Mouse (Mus musculus) hindbrain, embryonic 10.5 days (tissue): ENCODE results near the gene Cipc. TPM values are rescaled to one million over a fixed set of nuclear protein-coding genes. Genes with fewer than 3 reads are reported as not detected.
A peak's percentile ranks its signal among the peaks of the same experiment; 100 is the strongest.

ENCODE experiments used
- DNase-seq: peaks from one replicate; pipeline ENCODE4 v3.0.0-alpha.2; 2017; ENCODE audit warnings: low spot score
- H3K27ac ChIP-seq: fragments of 300-500 bp; sonication (generic); 2 replicates; pipeline ENCODE4 v1.5.1; 2016; ENCODE audit warnings: mild to moderate bottlenecking, moderate library complexity
- H3K27me3 ChIP-seq: fragments of 300-500 bp; sonication (generic); 2 replicates; pipeline ENCODE4 v1.6.1; 2016; ENCODE audit warnings: mild to moderate bottlenecking; ENCODE audit not compliant: poor library complexity, insufficient read depth, severe bottlenecking
- H3K36me3 ChIP-seq: fragments of 300-500 bp; sonication (generic); 2 replicates; pipeline ENCODE4 v1.6.1; 2016; ENCODE audit warnings: mild to moderate bottlenecking, moderate library complexity
- H3K4me1 ChIP-seq: fragments of 300-500 bp; sonication (generic); replicated peaks from 2 replicates; pipeline ENCODE4 v1.6.1; 2016; ENCODE audit warnings: mild to moderate bottlenecking
- H3K4me3 ChIP-seq: fragments of 300-500 bp; sonication (generic); 2 replicates; pipeline ENCODE4 v1.5.1; 2016; ENCODE audit warnings: mild to moderate bottlenecking, moderate library complexity
- H3K9me3 ChIP-seq: fragments of 300-500 bp; sonication (generic); 2 replicates; pipeline ENCODE4 v1.6.1; 2016; ENCODE audit warnings: mild to moderate bottlenecking, moderate library complexity
- WGBS: fragments of 180-500 bp; shearing (Covaris S2); methylation state at CpG from one replicate; pipeline ENCODE4 v1.1.7; 2016; 5-methylcytosine and 5-hydroxymethylcytosine counted together
- polyA plus RNA-seq: library from polyadenylated mRNA; unstranded; fragments of >200 nt; fragmentation: Nextera tagmentation; extraction: Ambion mirVana; gene quantifications from 2 replicates; pipeline ENCODE4 v1.2.1, GENCODE M21; 2016

Gene Cipc
- polyA plus RNA-seq: 33.9 and 35.2 TPM in 2 replicates

DNA sequence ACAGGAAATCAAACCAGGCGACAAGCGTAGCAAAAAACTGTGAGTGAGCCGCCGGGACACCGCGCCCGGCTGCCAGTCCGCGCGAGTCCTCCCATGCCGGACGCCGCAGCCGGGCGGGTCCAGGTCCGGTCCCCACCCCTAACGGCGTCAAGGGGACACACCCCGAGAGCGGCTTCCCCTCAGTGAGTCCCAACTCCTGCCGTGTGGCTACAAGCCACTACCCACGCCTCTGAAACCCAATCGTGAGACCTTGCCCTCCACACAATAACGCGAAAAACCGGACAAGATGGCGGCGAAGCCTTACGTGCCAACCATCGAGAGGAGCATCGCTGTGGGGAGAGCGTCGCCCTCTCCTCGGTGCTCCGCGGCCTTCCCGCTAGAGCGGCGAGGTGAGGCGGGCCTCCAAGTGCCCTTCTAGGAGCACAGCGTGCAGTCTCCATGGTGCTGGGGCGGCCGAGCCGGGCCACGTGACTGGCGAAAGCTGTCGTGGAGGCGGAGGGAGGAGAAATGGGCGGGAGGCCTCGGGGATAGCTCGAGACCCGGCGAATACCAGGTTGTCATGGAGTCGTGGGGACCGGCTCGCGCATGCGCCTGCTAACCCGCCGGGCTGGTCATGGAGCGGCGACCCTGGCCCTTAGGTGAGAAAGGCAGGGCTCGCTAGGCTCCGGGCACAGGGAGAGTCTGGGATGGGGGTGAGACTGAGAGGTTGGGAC, at the start of gene Cipc:
TSS of gene Cipc (plus strand) at position 182 of the 713 bp plus-strand sequence.
- peak within 1 kb of the TSS; percentile 98 for H3K27ac ChIP-seq
- peak; percentile 100 for DNase-seq
- peak within 1 kb of the TSS; percentile 67 for H3K4me3 ChIP-seq
- no peaks in the 10 kb centered on the region for H3K9me3 ChIP-seq
- peaks cover 53% of the 10 kb centered on the region for H3K4me1 ChIP-seq
- H3K36me3 ChIP-seq: 0 out of 2 replicates have a peak, but pooled peaks cover 6% of the 10 kb centered on the region
- H3K27me3 ChIP-seq: no peaks in the 10 kb centered on the region
- under 1% methylated on average over 64 of the region's 64 CpGs for WGBS

DNA sequence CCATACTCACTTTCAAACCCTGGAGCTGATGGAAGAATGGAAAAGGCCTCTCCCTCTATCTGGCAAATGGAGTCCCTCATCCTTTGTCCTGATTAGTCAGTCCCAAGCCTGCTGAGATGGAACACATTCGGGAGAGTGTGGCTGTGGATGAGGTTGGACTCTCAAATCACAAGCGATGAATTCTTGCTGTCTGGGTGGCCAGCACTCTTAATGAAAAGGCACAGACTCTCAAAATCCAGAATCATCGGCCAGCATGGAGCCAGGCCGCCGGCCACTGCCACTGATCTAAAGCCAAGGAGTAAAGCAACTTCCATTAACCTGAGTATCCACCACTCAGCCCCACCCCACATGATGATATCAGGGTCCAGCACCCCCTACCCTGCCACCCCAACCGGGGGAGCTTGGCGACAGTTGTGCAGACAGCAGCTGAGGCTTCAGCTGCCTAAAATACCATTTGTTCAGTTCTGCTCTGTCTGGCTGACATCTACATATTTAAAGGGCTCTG, 49.0 kb upstream of the Cipc start:
- no peaks in the 10 kb centered on the region for H3K27me3 ChIP-seq
- peaks cover 76% of the 10 kb centered on the region for H3K4me1 ChIP-seq
- WGBS: 50% methylated on average over 7 of the region's 7 CpGs
- peak overlapping the region; percentile 94 for H3K27ac ChIP-seq
- no peak for DNase-seq
- no peaks in the 10 kb centered on the region for H3K9me3 ChIP-seq
- no peaks in the 10 kb centered on the region for H3K36me3 ChIP-seq
- H3K4me3 ChIP-seq: no peak overlapping the region

DNA sequence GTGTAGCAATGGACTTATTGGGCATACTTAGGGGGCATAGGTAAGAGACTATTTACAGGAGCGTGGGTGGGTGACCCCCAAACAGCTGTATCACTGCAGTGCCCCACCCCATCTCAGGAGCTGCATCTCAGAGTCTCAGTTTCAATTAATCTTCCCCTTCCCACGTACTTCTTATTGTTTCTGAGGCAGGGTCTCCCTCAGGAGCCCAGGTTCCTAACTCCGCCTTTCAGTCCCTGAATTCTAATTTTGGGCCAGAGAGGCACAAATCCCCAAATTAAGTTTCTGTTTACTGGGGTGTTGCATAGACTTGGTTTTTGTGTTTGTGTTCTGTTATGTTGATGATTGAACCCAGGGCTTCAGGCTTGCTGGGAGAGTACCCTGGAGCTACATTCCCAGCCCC, 48.4 kb upstream of the Cipc start:
- Histone ChIP-seq H3K4me1 (peaks cover 69% of the 10 kb centered on the region), H3K27me3 (no peaks in the 10 kb centered on the region), H3K27ac (peak overlapping the region; percentile 94), H3K36me3 (no peaks in the 10 kb centered on the region), H3K4me3 (no peak overlapping the region), H3K9me3 (no peaks in the 10 kb centered on the region)
- DNase-seq: no peak
- WGBS: 58% methylated on average over 3 of the region's 3 CpGs

DNA sequence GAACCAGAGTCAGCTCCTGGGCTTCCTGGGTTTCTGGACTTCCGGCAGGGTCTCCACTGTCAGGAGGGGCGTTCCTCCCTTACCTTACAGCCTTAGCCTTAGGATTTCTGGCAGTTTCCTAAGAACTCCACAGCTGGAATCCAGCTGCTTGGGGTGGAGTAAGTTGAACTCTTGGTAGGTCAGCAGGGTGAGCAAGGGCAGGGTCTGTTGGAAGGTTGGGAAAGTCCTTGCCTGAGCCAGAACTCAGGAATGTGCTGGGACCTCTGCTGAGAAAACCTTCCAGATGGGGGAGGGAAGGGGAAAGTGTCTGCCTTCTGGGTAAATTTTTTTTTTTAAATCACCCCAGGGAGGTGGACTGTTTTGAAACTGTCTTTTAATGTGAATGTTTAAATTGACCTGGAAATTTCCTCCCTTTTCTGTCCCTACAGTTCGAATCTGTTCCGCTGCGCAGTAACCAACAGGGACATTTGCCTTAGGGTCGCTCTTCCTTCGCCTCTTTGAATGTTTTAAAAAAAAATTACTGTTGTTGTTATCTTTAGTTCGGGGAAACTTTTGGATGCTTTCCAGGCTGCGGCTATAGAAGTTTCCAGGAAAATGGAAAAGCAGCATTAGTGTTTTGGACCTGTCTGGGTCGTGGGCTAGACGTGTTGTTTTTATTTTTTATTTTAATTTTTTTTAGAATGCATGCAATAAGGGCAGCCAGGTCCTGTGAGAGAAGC, 47.2 kb upstream of the Cipc start:
- H3K4me1 ChIP-seq: peaks cover 61% of the 10 kb centered on the region
- DNase-seq: peak; percentile 47
- H3K9me3 ChIP-seq: no peaks in the 10 kb centered on the region
- no peaks in the 10 kb centered on the region for H3K36me3 ChIP-seq
- no peaks in the 10 kb centered on the region for H3K27me3 ChIP-seq
- no peak overlapping the region for H3K4me3 ChIP-seq
- 68% methylated on average over 11 of the region's 11 CpGs for WGBS
- H3K27ac ChIP-seq: peak overlapping the region; percentile 94

DNA sequence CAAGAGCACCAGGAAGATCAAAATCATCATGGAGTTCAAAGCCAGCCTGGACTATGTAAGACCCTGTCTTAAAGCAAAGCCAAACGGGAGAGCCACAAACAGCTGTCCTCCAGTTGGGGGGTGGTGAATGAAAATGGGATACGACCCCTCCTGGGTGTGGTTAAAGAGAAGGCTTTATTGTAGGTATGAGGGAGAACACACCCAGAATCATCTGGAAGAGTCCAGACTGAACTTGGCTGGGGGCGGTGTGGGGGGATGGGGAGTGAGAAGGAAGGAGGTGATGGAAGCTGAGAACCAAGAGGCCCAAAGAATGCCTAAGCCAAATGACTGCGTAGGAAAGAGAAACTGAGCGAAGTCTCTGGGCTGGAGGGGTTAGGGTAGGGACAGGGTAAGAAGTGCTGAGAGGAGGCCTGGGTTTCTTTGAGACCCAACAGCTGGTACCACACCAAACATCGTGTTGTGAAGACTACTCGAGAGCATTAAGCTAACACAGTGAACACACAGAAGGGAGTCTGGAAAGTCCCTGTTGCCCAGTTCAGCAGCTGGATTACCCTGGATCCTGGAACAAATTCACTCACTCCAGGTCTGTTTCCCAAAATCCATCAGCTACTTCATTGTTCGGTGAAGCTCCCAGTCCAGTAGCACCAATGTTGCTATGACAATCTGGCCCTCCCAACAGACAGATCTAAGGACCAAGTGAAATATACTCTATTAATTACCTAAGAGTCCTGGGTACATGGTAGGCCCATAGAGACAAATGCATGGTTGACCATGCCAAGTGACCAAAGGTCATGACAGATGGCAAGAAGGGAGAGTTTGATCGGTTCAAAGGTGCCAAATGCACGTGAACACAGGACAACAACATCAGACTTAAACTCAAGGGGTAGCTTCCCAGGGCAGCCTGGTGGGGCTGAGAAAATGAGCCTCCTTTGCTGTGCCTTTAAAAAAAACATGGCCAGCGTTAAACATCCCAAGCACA, 42.7 kb upstream of the Cipc start:
- Histone ChIP-seq H3K9me3 (no peaks in the 10 kb centered on the region), H3K36me3 (no peaks in the 10 kb centered on the region), H3K27me3 (peaks cover 19% of the 10 kb centered on the region), H3K4me3 (no peak overlapping the region), H3K4me1 (peaks cover 35% of the 10 kb centered on the region), H3K27ac (peak overlapping the region; percentile 45; the same call in 1 of the 2 replicates)
- DNase-seq: no peak
- WGBS: 87% methylated on average over 11 of the region's 11 CpGs

DNA sequence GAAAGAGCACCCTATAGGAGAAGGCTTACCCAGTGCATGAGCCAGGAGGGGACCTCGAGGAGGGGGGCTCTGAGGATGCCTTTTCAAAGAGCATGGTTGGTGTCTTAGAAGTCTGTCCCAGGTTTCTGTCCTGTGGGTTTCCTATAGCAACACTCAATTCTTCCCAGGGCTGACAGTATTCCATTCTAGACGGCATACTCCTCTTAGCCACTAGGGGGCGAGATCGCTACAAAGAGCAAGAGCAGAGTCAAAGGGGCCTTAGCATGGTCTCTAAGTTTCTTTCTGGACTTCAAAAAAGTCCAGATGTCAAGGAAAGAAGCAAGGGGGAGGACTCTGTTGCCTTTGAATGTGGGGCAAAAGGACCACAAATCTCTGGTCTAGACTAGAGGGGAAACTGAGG, 41.6 kb upstream of the Cipc start:
- Histone ChIP-seq H3K9me3 (no peaks in the 10 kb centered on the region), H3K27me3 (peaks cover 25% of the 10 kb centered on the region), H3K27ac (peak overlapping the region; percentile 45; the same call in 1 of the 2 replicates), H3K36me3 (no peaks in the 10 kb centered on the region), H3K4me1 (peaks cover 29% of the 10 kb centered on the region), H3K4me3 (no peak overlapping the region)
- WGBS: 12% methylated on average over 4 of the region's 4 CpGs
- DNase-seq: no peak

DNA sequence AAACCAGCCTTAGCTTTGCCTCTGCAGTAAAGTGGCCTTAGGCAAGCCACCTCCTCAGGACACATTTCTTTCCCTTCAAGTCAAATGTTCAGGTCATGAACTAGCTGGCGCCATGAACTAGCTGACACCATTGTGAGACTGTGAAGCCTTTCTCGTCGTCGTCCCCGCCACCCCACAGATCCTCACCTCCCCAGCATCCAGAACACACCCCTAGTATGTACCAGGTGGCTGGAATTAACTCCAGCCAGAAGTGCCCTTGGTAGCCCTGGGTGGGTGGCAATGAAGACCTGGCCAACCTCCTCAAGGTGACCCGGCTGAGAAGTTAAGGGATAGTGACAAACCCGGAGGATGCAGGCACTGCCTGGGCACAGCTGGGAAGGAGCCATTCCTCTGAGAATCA, 41.0 kb upstream of the Cipc start:
- peaks cover 25% of the 10 kb centered on the region for H3K27me3 ChIP-seq
- H3K36me3 ChIP-seq: no peaks in the 10 kb centered on the region
- H3K4me1 ChIP-seq: peaks cover 28% of the 10 kb centered on the region
- 66% methylated on average over 7 of the region's 7 CpGs for WGBS
- DNase-seq: no peak
- H3K27ac ChIP-seq: peak overlapping the region; percentile 41; the same call in 1 of the 2 replicates
- no peak overlapping the region for H3K4me3 ChIP-seq
- no peaks in the 10 kb centered on the region for H3K9me3 ChIP-seq

DNA sequence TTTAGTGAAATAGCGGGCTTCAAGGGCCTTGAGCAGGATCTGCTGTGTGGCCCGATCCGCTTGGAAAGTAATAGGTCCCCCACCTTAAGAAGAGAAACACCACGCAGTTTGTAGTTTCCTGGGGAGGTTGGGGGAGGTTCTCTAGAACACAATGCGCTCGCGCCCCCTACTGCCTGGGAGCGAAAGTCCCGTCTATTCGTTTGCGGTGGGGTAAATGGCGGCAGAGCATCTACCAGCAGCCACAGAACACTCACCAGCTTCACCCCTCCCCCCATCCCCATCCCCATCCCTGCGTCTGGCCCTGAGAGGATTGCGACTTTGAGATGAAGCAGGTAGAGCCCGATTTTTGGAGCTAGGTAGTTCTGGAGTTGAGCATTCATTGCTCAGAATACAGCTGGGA, 40.4 kb upstream of the Cipc start:
- Histone ChIP-seq H3K36me3 (no peaks in the 10 kb centered on the region), H3K27ac (no peak overlapping the region), H3K27me3 (peaks cover 27% of the 10 kb centered on the region), H3K4me1 (peaks cover 31% of the 10 kb centered on the region), H3K4me3 (no peak overlapping the region), H3K9me3 (no peaks in the 10 kb centered on the region)
- WGBS: 3% methylated on average over 15 of the region's 15 CpGs
- peak; percentile 80 for DNase-seq

DNA sequence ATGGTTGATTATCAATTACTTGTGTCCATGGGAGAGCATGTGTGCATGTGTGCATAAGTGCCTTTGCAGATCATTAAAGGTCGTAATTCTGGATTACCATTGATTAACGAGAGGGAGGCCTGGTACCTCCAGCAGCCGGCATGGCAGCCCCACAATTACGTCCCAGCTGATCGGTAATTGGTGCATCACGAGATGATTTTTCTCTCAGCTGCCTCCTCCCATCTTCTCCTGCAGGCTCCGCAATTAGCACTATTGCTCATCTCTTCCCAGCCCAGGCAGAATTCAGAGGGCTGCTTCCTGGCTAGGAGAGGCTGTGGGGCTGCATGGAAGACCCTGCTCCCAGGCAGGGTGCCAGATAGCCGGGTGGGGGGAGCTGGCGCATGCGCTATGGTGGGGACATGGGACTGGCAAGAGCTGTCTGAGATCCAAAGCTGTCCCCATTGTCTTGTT, 35.3 kb upstream of the Cipc start:
- no peaks in the 10 kb centered on the region for H3K36me3 ChIP-seq
- H3K27me3 ChIP-seq: peaks cover 58% of the 10 kb centered on the region
- H3K9me3 ChIP-seq: no peaks in the 10 kb centered on the region
- peak overlapping the region; percentile 77 for H3K27ac ChIP-seq
- WGBS: 55% methylated on average over 10 of the region's 10 CpGs
- DNase-seq: no peak
- 0 out of 2 replicates have a peak overlapping the region, but pooled peaks have one; percentile 2 for H3K4me3 ChIP-seq
- peaks cover 48% of the 10 kb centered on the region for H3K4me1 ChIP-seq

DNA sequence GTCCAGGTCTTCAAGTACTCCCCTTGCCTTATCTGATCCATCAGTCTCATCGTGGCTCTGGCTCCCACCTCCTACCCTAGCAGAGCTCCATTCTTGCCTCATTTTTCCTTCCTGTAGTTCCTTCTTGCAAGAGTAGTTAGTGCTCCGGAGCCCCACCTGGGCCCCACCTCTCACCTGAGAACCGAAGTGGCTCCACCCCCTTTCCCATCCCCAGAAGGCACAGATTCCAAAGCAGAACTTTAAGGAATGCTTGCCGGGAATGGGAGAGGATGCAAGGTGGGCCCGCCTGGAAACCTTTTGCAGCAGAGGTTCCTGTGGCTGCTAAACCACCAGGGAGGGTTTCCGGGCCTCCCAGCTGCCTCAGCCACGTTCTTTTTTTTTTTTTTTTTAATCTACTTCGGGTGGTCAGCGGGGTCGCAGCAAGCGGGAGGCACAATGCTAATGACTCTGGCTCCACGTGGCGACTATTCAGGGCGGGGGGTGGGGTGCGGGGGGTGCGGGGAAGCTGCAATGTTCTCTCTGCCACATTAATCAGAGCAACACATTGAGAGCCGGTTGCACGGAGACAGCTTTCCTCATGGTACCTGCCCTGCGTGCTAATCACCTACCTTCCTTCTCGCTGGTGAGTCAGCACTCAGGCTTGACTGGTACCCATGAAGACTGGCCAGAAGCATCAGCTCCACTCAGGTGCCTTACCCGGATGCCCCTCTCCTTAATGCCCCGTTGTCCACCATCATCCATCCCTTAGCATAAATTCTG, 34.3 kb upstream of the Cipc start:
- Histone ChIP-seq H3K27ac (peak overlapping the region; percentile 77), H3K27me3 (peaks cover 50% of the 10 kb centered on the region), H3K4me1 (peaks cover 56% of the 10 kb centered on the region), H3K4me3 (peak overlapping the region; percentile 27), H3K9me3 (no peaks in the 10 kb centered on the region), H3K36me3 (no peaks in the 10 kb centered on the region)
- DNase-seq: peak; percentile 17
- 8% methylated on average over 22 of the region's 22 CpGs for WGBS

DNA sequence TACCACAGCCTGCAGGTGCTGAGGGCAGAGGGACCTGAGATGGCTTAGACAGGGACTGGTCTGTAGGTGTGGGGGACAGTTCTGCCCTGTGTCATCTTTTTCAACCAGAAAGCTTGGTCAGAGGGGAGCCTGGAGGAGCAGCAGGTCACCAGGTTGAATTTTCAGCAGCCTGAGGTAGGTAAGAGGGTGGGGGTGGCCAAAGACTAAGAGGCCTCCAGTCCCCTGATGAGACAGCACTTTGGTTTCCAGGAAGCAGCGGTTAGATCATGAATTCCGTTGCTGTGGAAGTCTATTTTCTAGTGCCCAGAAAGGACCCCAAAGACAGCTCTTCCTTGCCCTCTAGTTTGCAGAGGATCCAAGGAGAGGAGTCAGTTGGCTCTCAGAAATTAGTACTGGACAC, 32.5 kb upstream of the Cipc start:
- peaks cover 73% of the 10 kb centered on the region for H3K4me1 ChIP-seq
- 60% methylated on average over 2 of the region's 2 CpGs for WGBS

More for the DNA sequence above, 32.5 kb upstream of the Cipc start:
- H3K4me3 ChIP-seq: no peak overlapping the region
- no peaks in the 10 kb centered on the region for H3K36me3 ChIP-seq
- H3K27ac ChIP-seq: peak overlapping the region; percentile 62
- H3K27me3 ChIP-seq: peaks cover 38% of the 10 kb centered on the region
- no peak for DNase-seq
- H3K9me3 ChIP-seq: no peaks in the 10 kb centered on the region
